Mouse (Mus musculus): ENCODE data around the gene Palmd. TPM values are rescaled to one million over a fixed set of nuclear protein-coding genes. Genes with fewer than 3 reads are reported as not detected.

Gene Palmd
- polyA plus RNA-seq, 1 experiment = not detected

GRCm38 (mm10) chr3:116936934-116937691, 31.7 kb downstream of the Palmd start:
- TF ChIP-seq GATA1 (IDR thresholded peaks at IDR 0.05; ENCODE audit: low read length) = no peak

GRCm38 (mm10) chr3:116933158-116933557, 35.6 kb downstream of the Palmd start:
- no peak for TF ChIP-seq GATA1 (IDR thresholded peaks at IDR 0.05; ENCODE audit: low read length)

GRCm38 (mm10) chr3:116928994-116929393, 39.8 kb downstream of the Palmd start:
- TF ChIP-seq GATA1 (IDR thresholded peaks at IDR 0.05; ENCODE audit: low read length) = no peak

GRCm38 (mm10) chr3:116923042-116923441, 45.7 kb downstream of the Palmd start:
- no peak for TF ChIP-seq GATA1 (IDR thresholded peaks at IDR 0.05; ENCODE audit: low read length)

- TF ChIP-seq GATA1 (IDR thresholded peaks at IDR 0.05; ENCODE audit: low read length) = no peak
These were observed 47.3 kb downstream of the Palmd start for GRCm38 (mm10) chr3:116921535-116921934.

- TF ChIP-seq GATA1 (IDR thresholded peaks at IDR 0.05; ENCODE audit: low read length) = no peak
These were observed 51.8 kb downstream of the Palmd start for GRCm38 (mm10) chr3:116917016-116917415.

GRCm38 (mm10) chr3:116914931-116915330, 53.9 kb downstream of the Palmd start:
- TF ChIP-seq GATA1 (IDR thresholded peaks at IDR 0.05; ENCODE audit: low read length) = no peak

GRCm38 (mm10) chr3:116914374-116914773, 54.4 kb downstream of the Palmd start:
- no peak for TF ChIP-seq GATA1 (IDR thresholded peaks at IDR 0.05; ENCODE audit: low read length)

GRCm38 (mm10) chr3:116906596-116906995, 62.2 kb downstream of the Palmd start:
- TF ChIP-seq GATA1 (IDR thresholded peaks at IDR 0.05; ENCODE audit: low read length) = no peak

GRCm38 (mm10) chr3:116905898-116906297, 62.9 kb downstream of the Palmd start:
- TF ChIP-seq GATA1 (IDR thresholded peaks at IDR 0.05; ENCODE audit: low read length) = no peak

GRCm38 (mm10) chr3:116904158-116904557, 64.6 kb downstream of the Palmd start:
- no peak for TF ChIP-seq GATA1 (IDR thresholded peaks at IDR 0.05; ENCODE audit: low read length)

- no peak for TF ChIP-seq GATA1 (IDR thresholded peaks at IDR 0.05; ENCODE audit: low read length)
These were observed 75.9 kb downstream of the Palmd start for GRCm38 (mm10) chr3:116892872-116893271.

- no peak for TF ChIP-seq GATA1 (IDR thresholded peaks at IDR 0.05; ENCODE audit: low read length)
These were observed 76.6 kb downstream of the Palmd start for GRCm38 (mm10) chr3:116892206-116892563.

- TF ChIP-seq GATA1 (IDR thresholded peaks at IDR 0.05; ENCODE audit: low read length) = no peak
These were observed 77.2 kb downstream of the Palmd start for GRCm38 (mm10) chr3:116891436-116892205.

- TF ChIP-seq GATA1 (IDR thresholded peaks at IDR 0.05; ENCODE audit: low read length) = no peak
These were observed 78.2 kb downstream of the Palmd start for GRCm38 (mm10) chr3:116890576-116890975.

GRCm38 (mm10) chr3:116889358-116889757, 79.4 kb downstream of the Palmd start:
- no peak for TF ChIP-seq GATA1 (IDR thresholded peaks at IDR 0.05; ENCODE audit: low read length)

GRCm38 (mm10) chr3:116884941-116885340, 83.8 kb downstream of the Palmd start:
- TF ChIP-seq GATA1 (IDR thresholded peaks at IDR 0.05; ENCODE audit: low read length) = no peak
